Mouse (Mus musculus) CH12.LX (cell line): ENCODE data around the gene Eml5. TPM values are rescaled to one million over a fixed set of nuclear protein-coding genes. Genes with fewer than 3 reads are reported as not detected.

Source experiments
- DNase-seq: peaks from one replicate; pipeline ENCODE4 v3.0.0-alpha.2; 2013; ENCODE audit errors: extremely low read depth
- H3K27ac ChIP-seq: 2 replicates; pipeline ENCODE4 v1.5.1; 2012; ENCODE audit warnings: low read depth, mild to moderate bottlenecking, control low read depth, moderate library complexity; ENCODE audit not compliant: insufficient read depth
- H3K27me3 ChIP-seq: replicated peaks from 2 replicates; pipeline ENCODE3; 2012; ENCODE audit warnings: inconsistent platforms
- H3K36me3 ChIP-seq, 2 experiments: replicated peaks in 1 of 2; 2 replicates each; pipeline versions ENCODE3 to v1.6.1; 2012; ENCODE audit warnings: inconsistent platforms in 1 of 2, low read length in 1 of 2, mild to moderate bottlenecking in 1 of 2, mixed read lengths in 1 of 2, moderate library complexity in 1 of 2; ENCODE audit not compliant: control insufficient read depth in 1 of 2, insufficient read depth in 1 of 2
- H3K4me1 ChIP-seq, 2 experiments: 2 replicates each; pipeline ENCODE4 v1.6.1; 2012; ENCODE audit warnings: inconsistent platforms in 1 of 2, moderate library complexity in 1 of 2; ENCODE audit not compliant: insufficient read depth in 2 of 2, control insufficient read depth in 1 of 2
- H3K4me2 ChIP-seq: 2 replicates; pipeline ENCODE4 v1.6.1; 2012; ENCODE audit warnings: low read depth, mild to moderate bottlenecking, control low read depth; ENCODE audit not compliant: poor library complexity, insufficient read depth, severe bottlenecking
- H3K4me3 ChIP-seq, 3 experiments: fragments of 150-350 bp in 1 of 3; sonication (generic) in 1 of 3; replicated peaks in 1 of 3; 2 replicates each; pipeline versions ENCODE3 to v1.5.1; 2011 to 2012; ENCODE audit warnings: low read depth in 2 of 3, low read length in 2 of 3, mild to moderate bottlenecking in 2 of 3, moderate library complexity in 2 of 3, control low read depth in 1 of 3, improper control_type of control experiment in 1 of 3, inconsistent platforms in 1 of 3, mixed read lengths in 1 of 3; ENCODE audit not compliant: poor library complexity in 1 of 3
- H3K79me2 ChIP-seq: replicated peaks from 2 replicates; pipeline ENCODE4 v1.6.1; 2012; ENCODE audit warnings: mild to moderate bottlenecking, moderate library complexity; ENCODE audit not compliant: control insufficient read depth, poor library complexity, insufficient read depth, severe bottlenecking; ENCODE audit errors: extremely low read depth
- H3K9ac ChIP-seq: 2 replicates; pipeline ENCODE4 v1.6.1; 2012; ENCODE audit warnings: low read depth, mild to moderate bottlenecking, control low read depth, moderate library complexity; ENCODE audit not compliant: insufficient read depth
- H3K9me3 ChIP-seq: replicated peaks from 2 replicates; pipeline ENCODE3; 2012; ENCODE audit warnings: low read length, inconsistent platforms, mixed read lengths
- BHLHE40 ChIP-seq: IDR thresholded peaks from 2 replicates; pipeline ENCODE4 v1.6.1; 2011; ENCODE audit warnings: mild to moderate bottlenecking, low read depth, low read length, improper control_type of control experiment
- CHD2 ChIP-seq: IDR thresholded peaks from 2 replicates; pipeline ENCODE4 v1.6.1; 2011; ENCODE audit warnings: low read length, improper control_type of control experiment
- E2F4 ChIP-seq: IDR thresholded peaks from 2 replicates; pipeline ENCODE4 v1.6.1; 2011; ENCODE audit warnings: low read depth, low read length, improper control_type of control experiment; ENCODE audit not compliant: insufficient replicate concordance
- ELF1 ChIP-seq: IDR thresholded peaks from 2 replicates; pipeline ENCODE4 v1.6.1; 2014; ENCODE audit warnings: low read depth, mild to moderate bottlenecking, inconsistent platforms, low read length, improper control_type of control experiment
- EP300 ChIP-seq: IDR thresholded peaks from 2 replicates; pipeline ENCODE4 v1.6.1; 2011; ENCODE audit warnings: low read length, improper control_type of control experiment
- ETS1 ChIP-seq: conservative IDR thresholded peaks from 2 replicates; pipeline ENCODE4 v1.6.1; 2012; ENCODE audit warnings: low read depth, mild to moderate bottlenecking, inconsistent platforms, low read length, improper control_type of control experiment, moderate library complexity
- GABPA ChIP-seq: IDR thresholded peaks from 2 replicates; pipeline ENCODE4 v1.6.1; 2012; ENCODE audit warnings: low read depth, low read length, improper control_type of control experiment, inconsistent platforms; ENCODE audit not compliant: insufficient replicate concordance
- IRF4 ChIP-seq: IDR thresholded peaks from 2 replicates; pipeline ENCODE4 v1.6.1; 2014; ENCODE audit warnings: low read depth, mild to moderate bottlenecking, inconsistent platforms, low read length, improper control_type of control experiment
- JUN ChIP-seq: IDR thresholded peaks from 2 replicates; pipeline ENCODE4 v1.6.1; 2011; ENCODE audit warnings: low read depth, mild to moderate bottlenecking, low read length, improper control_type of control experiment, moderate library complexity; ENCODE audit not compliant: insufficient read depth
- JUND ChIP-seq: conservative IDR thresholded peaks from 2 replicates; pipeline ENCODE4 v1.6.1; 2011; ENCODE audit warnings: low read depth, low read length, improper control_type of control experiment
- MAFK ChIP-seq: IDR thresholded peaks from 2 replicates; pipeline ENCODE4 v1.6.1; 2011; ENCODE audit warnings: low read length, improper control_type of control experiment; ENCODE audit not compliant: insufficient replicate concordance
- MAZ ChIP-seq: IDR thresholded peaks from 2 replicates; pipeline ENCODE4 v1.6.1; 2012; ENCODE audit warnings: low read depth, mild to moderate bottlenecking, inconsistent platforms, low read length, improper control_type of control experiment, moderate library complexity
- MEF2A ChIP-seq: IDR thresholded peaks from 2 replicates; pipeline ENCODE4 v1.6.1; 2014; ENCODE audit warnings: low read depth, mild to moderate bottlenecking, inconsistent platforms, low read length, improper control_type of control experiment, borderline replicate concordance
- MXI1 ChIP-seq: IDR thresholded peaks from 2 replicates; pipeline ENCODE4 v1.6.1; 2011; ENCODE audit warnings: mild to moderate bottlenecking, low read depth, low read length, improper control_type of control experiment
- PAX5 ChIP-seq: IDR thresholded peaks from 2 replicates; pipeline ENCODE4 v1.6.1; 2012; ENCODE audit warnings: low read length, inconsistent platforms, mixed read lengths
- POLR2A ChIP-seq: IDR thresholded peaks from 2 replicates; pipeline ENCODE4 v1.6.1; 2011; ENCODE audit warnings: low read depth, mild to moderate bottlenecking, improper control_type of control experiment, low read length
- POLR2AphosphoS2 ChIP-seq: IDR thresholded peaks from 2 replicates; pipeline ENCODE4 v1.6.1; 2011; ENCODE audit warnings: low read depth, low read length, improper control_type of control experiment
- RCOR1 ChIP-seq: conservative IDR thresholded peaks from 2 replicates; pipeline ENCODE4 v1.6.1; 2012; ENCODE audit warnings: low read depth, mild to moderate bottlenecking, inconsistent platforms, low read length, improper control_type of control experiment
- SIN3A ChIP-seq: IDR thresholded peaks from 2 replicates; pipeline ENCODE4 v1.6.1; 2012; ENCODE audit warnings: low read length, improper control_type of control experiment, inconsistent platforms
- SMC3 ChIP-seq: IDR thresholded peaks from 2 replicates; pipeline ENCODE4 v1.6.1; 2011; ENCODE audit warnings: low read depth, low read length, improper control_type of control experiment
- TBP ChIP-seq: conservative IDR thresholded peaks from 2 replicates; pipeline ENCODE4 v1.6.1; 2011; ENCODE audit warnings: low read depth, low read length, improper control_type of control experiment
- UBTF ChIP-seq: IDR thresholded peaks from 2 replicates; pipeline ENCODE4 v1.6.1; 2012; ENCODE audit warnings: low read depth, mild to moderate bottlenecking, inconsistent platforms, low read length, improper control_type of control experiment, moderate library complexity
- USF1 ChIP-seq: IDR thresholded peaks from 2 replicates; pipeline ENCODE4 v1.6.1; 2014; ENCODE audit warnings: low read depth, mild to moderate bottlenecking, inconsistent platforms, low read length, improper control_type of control experiment
- USF2 ChIP-seq: conservative IDR thresholded peaks from 2 replicates; pipeline ENCODE4 v1.6.1; 2011; ENCODE audit warnings: low read depth, low read length, improper control_type of control experiment
- ZKSCAN1 ChIP-seq: IDR thresholded peaks from 2 replicates; pipeline ENCODE4 v1.6.1; 2012; ENCODE audit warnings: low read depth, inconsistent platforms, low read length, improper control_type of control experiment, borderline replicate concordance
- ZNF384 ChIP-seq: IDR thresholded peaks from 2 replicates; pipeline ENCODE4 v1.6.1; 2012; ENCODE audit warnings: low read depth, low read length, improper control_type of control experiment, inconsistent platforms
- dilution Hi-C: fragments of 300-500 bp; cut with MboI; formaldehyde crosslinking; loops from 2 replicates; pipeline ENCODE4 v1.14.3; 2020; ENCODE audit warnings: low sequenced_read_pairs; ENCODE audit not compliant: extremely low pct_unique_long_range_greater_than_20kb, extremely low pct_ligation_motif_present
- in situ Hi-C: fragments of 300-500 bp; cut with MboI; formaldehyde crosslinking; loops from 3 replicates; pipeline ENCODE4 v1.14.3; 2019; ENCODE audit warnings: low sequenced_read_pairs, low pct_ligation_motif_present, low pct_unique_long_range_greater_than_20kb, mixed read lengths
- polyA plus RNA-seq: library from polyadenylated mRNA; unstranded; fragments of >175 nt; gene quantifications from 2 replicates; pipeline ENCODE4 v1.2.1, GENCODE M21; 2012; ENCODE audit warnings: low read depth; ENCODE audit not compliant: insufficient read length
- total RNA-seq, 2 experiments: library from RNA; depleted of rRNA; stranded (reverse); fragments of 300-350 nt in 1 of 2; fragments of >200 nt in 1 of 2; gene quantifications; 2 replicates each; pipeline ENCODE4 v1.2.3; 2012 to 2014

Gene Eml5
- total and polyA plus RNA-seq, 3 experiments, result 1.8 to 5.9 (median 3.4) TPM

GRCm38 (mm10) chr12:98837940-98838339 lies 63.3 kb downstream of the Eml5 start:
- no peak overlapping the region for H3K4me2 ChIP-seq
- H3K79me2 ChIP-seq, result no peaks in the 10 kb centered on the region
- peaks cover 2 to 4% of the 10 kb centered on the region in 2 experiments for H3K36me3 ChIP-seq
- no peaks in the 10 kb centered on the region for H3K27me3 ChIP-seq
- no peak overlapping the region for H3K27ac ChIP-seq
- in situ Hi-C loops, result no loop called here
- H3K4me3 ChIP-seq, result no peak overlapping the region
- no peaks in the 10 kb centered on the region for H3K9me3 ChIP-seq
- no peak overlapping the region for H3K9ac ChIP-seq
- TF ChIP-seq ZKSCAN1 (no peak), POLR2AphosphoS2 (no peak), RCOR1 (no peak), UBTF (no peak), E2F4 (no peak), PAX5 (no peak), JUN (no peak), IRF4 (no peak), JUND (no peak), USF2 (no peak), BHLHE40 (no peak), GABPA (no peak), USF1 (no peak), ETS1 (no peak), SIN3A (no peak)
- no peak for DNase-seq
- peaks cover 0 to 46% of the 10 kb centered on the region in 2 experiments; a peak in 2 of 4 replicates for H3K4me1 ChIP-seq
- dilution Hi-C loops, result no loop called here

DNA sequence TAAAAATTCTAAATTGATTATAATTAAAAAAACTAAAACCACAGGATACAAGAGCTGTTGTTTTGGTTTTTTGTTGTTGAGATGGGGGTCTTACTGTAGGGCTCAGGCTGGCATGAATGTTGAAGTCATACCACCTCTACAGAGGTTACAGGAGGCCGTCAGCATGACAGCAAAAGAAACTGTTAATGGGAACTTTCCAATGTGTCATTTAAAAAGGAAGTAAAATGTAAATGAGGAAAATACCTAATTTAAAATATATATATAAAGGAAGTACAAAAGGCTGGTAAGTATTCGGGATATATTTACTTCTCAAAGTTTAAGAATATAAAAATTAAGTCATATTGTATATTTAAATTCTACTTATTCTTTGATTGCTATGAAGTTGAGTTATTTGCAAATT lies 65.8 kb downstream of the Eml5 start:
- Histone ChIP-seq H3K9me3 (no peaks in the 10 kb centered on the region), H3K4me1 (peaks cover 0 to 38% of the 10 kb centered on the region in 2 experiments; a peak in 2 of 4 replicates), H3K9ac (no peak overlapping the region), H3K4me3 (no peak overlapping the region), H3K79me2 (no peaks in the 10 kb centered on the region), H3K27me3 (no peaks in the 10 kb centered on the region), H3K27ac (no peak overlapping the region), H3K4me2 (no peak overlapping the region; the same call in 1 of the 2 replicates), H3K36me3 (peaks cover 3 to 5% of the 10 kb centered on the region in 2 experiments)
- in situ Hi-C loops, result no loop called here
- dilution Hi-C loops, result no loop called here
- DNase-seq, result peak; percentile 22
- TF ChIP-seq POLR2AphosphoS2, result no peak
- TF ChIP-seq MXI1, result no peak
- peak; percentile 58; the same call in 1 of the 2 replicates for TF ChIP-seq IRF4
- TF ChIP-seq EP300, result peak; percentile 56; the same call in 1 of the 2 replicates
- TF ChIP-seq USF2, result no peak
- TF ChIP-seq E2F4, result no peak
- no peak for TF ChIP-seq CHD2
- no peak for TF ChIP-seq MAFK
- TF ChIP-seq MEF2A, result no peak
- TF ChIP-seq JUN, result 0 out of 2 replicates have a peak, but pooled peaks have one; percentile 7
- no peak for TF ChIP-seq ZNF384
- no peak for TF ChIP-seq ZKSCAN1
- no peak for TF ChIP-seq SIN3A
- TF ChIP-seq POLR2A, result no peak
- TF ChIP-seq MAZ, result no peak
- no peak for TF ChIP-seq ELF1
- TF ChIP-seq TBP, result no peak
- TF ChIP-seq JUND, result 0 out of 2 replicates have a peak, but pooled peaks have one; percentile 26
- TF ChIP-seq SMC3, result no peak
